Mouse (Mus musculus) CH12.LX (cell line): ENCODE measurements around the gene Hdac1.

Experiments used
- CTCF ChIP-seq, 2 experiments: IDR thresholded peaks in 1 of 2; conservative IDR thresholded peaks in 1 of 2; 2 replicates each; pipeline ENCODE4 v1.5.1; 2011 to 2012; ENCODE audit warnings: low read depth in 2 of 2, low read length in 2 of 2, improper control_type of control experiment in 1 of 2, inconsistent platforms in 1 of 2, mild to moderate bottlenecking in 1 of 2, moderate library complexity in 1 of 2
- EP300 ChIP-seq: IDR thresholded peaks from 2 replicates; pipeline ENCODE4 v1.6.1; 2011; ENCODE audit warnings: low read length, improper control_type of control experiment
- IRF4 ChIP-seq: IDR thresholded peaks from 2 replicates; pipeline ENCODE4 v1.6.1; 2014; ENCODE audit warnings: low read depth, mild to moderate bottlenecking, inconsistent platforms, low read length, improper control_type of control experiment
- KAT2A ChIP-seq: IDR thresholded peaks from 2 replicates; pipeline ENCODE4 v1.6.1; 2012; ENCODE audit warnings: low read length, improper control_type of control experiment, inconsistent platforms; ENCODE audit not compliant: insufficient replicate concordance
- MAX ChIP-seq: IDR thresholded peaks from 2 replicates; pipeline ENCODE4 v1.6.1; 2011; ENCODE audit warnings: low read length, improper control_type of control experiment
- PAX5 ChIP-seq: IDR thresholded peaks from 2 replicates; pipeline ENCODE4 v1.6.1; 2012; ENCODE audit warnings: low read length, inconsistent platforms, mixed read lengths
- POLR2A ChIP-seq: IDR thresholded peaks from 2 replicates; pipeline ENCODE4 v1.6.1; 2011; ENCODE audit warnings: low read depth, mild to moderate bottlenecking, improper control_type of control experiment, low read length
- SMC3 ChIP-seq: IDR thresholded peaks from 2 replicates; pipeline ENCODE4 v1.6.1; 2011; ENCODE audit warnings: low read depth, low read length, improper control_type of control experiment
- TCF12 ChIP-seq: IDR thresholded peaks from 2 replicates; pipeline ENCODE4 v1.6.1; 2014; ENCODE audit warnings: low read depth, mild to moderate bottlenecking, inconsistent platforms, low read length, improper control_type of control experiment
- UBTF ChIP-seq: IDR thresholded peaks from 2 replicates; pipeline ENCODE4 v1.6.1; 2012; ENCODE audit warnings: low read depth, mild to moderate bottlenecking, inconsistent platforms, low read length, improper control_type of control experiment, moderate library complexity
- USF1 ChIP-seq: IDR thresholded peaks from 2 replicates; pipeline ENCODE4 v1.6.1; 2014; ENCODE audit warnings: low read depth, mild to moderate bottlenecking, inconsistent platforms, low read length, improper control_type of control experiment

- TF ChIP-seq CTCF (conservative IDR thresholded peaks at IDR 0.05 in 1 of 2, IDR thresholded peaks at IDR 0.05 in 1 of 2; ENCODE audit: low read depth in 2 of 2, low read length in 2 of 2) (no peak), SMC3 (no peak), TCF12 (no peak), IRF4 (no peak), POLR2A (no peak), PAX5 (no peak), EP300 (no peak), USF1 (no peak), KAT2A (no peak), UBTF (no peak), MAX (no peak)
Observed at GRCm38 (mm10) chr4:129509650-129510049, 32.9 kb downstream of the Hdac1 start.
